10 mouse cellular contexts compared by ENCODE assay signal in genomic region chr7:113607928-113608327, GRCm38 (mm10).
DNase-seq lines count a peak whose midpoint lies in the region; ATAC-seq and TF ChIP-seq lines count a peak whose summit lies in the region.
"Had no signal": no experiment of that assay in that cellular context is flagged by ENCODE, and none has a peak within 500 bp of the region (broad histone marks: within the 10 kb centered on the region; RNA-seq: fewer than 3 reads in every experiment).

No protein-coding gene starts in this region.

- no peak overlapping the region for H3K27ac ChIP-seq in gastrocnemius, adult 2 months
- no peak overlapping the region for H3K27ac ChIP-seq in embryonic facial prominence, embryonic 14.5 days (replicated peaks; ENCODE audit: low read depth, low read length)
- H3K27ac ChIP-seq: embryonic facial prominence, embryonic 13.5 days; macrophage had no signal

- H3K27me3 ChIP-seq in embryonic facial prominence, embryonic 14.5 days (replicated peaks; ENCODE audit: control insufficient read depth, insufficient read depth, low read length): no peaks in the 10 kb centered on the region

- H3K4me3 ChIP-seq in gastrocnemius, adult 2 months: no peak overlapping the region
- no peak overlapping the region for H3K4me3 ChIP-seq in embryonic facial prominence, embryonic 14.5 days (ENCODE audit: low read depth, low read length)
- H3K4me3 ChIP-seq: embryonic facial prominence, embryonic 13.5 days had no signal

- H3K4me1 ChIP-seq in embryonic facial prominence, embryonic 14.5 days (ENCODE audit: control insufficient read depth, insufficient read depth, low read length): no peaks in the 10 kb centered on the region
- H3K4me1 ChIP-seq: embryonic facial prominence, embryonic 13.5 days had no signal

- 30% methylated on average over 9 of the region's 9 CpGs for WGBS in embryonic facial prominence, embryonic 14.5 days

- intact Hi-C loops in gastrocnemius, adult 2 months (cut with DNase I): no loop called here

- peaks cover 5% of the 10 kb centered on the region; the same call in 1 of the 2 replicates for H3K9me3 ChIP-seq in embryonic facial prominence, embryonic 14.5 days (ENCODE audit: control insufficient read depth, low read length)
- H3K9me3 ChIP-seq: embryonic facial prominence, embryonic 13.5 days had no signal

- ATAC-seq in embryonic facial prominence, embryonic 14.5 days (ENCODE audit: low read depth): no peak
- no peak for ATAC-seq in granulocyte monocyte progenitor cell, adult 5-6 weeks (replicated peaks; ENCODE audit: poor library complexity, severe bottlenecking)

- DNase-seq in gastrocnemius, adult 2 months: no peak
- DNase-seq in gastrocnemius, postnatal 25 days: no peak
- peak; percentile 9 for DNase-seq in NIH3T3 (ENCODE audit: low read depth)
- DNase-seq in embryonic facial prominence, embryonic 14.5 days (ENCODE audit: low spot score): peak; percentile 27
- peak; percentile 86 to 97 for DNase-seq in layer of hippocampus, adult 18-20 months (ENCODE audit: low spot score in 2 of 2)
- DNase-seq in neural tube, embryonic 10.5 days (ENCODE audit: extremely low spot score, low spot score): peak; percentile 24
- DNase-seq in gastrocnemius, postnatal 4 days (ENCODE audit: low spot score in 2 of 2): no peak

- H3K9ac ChIP-seq in embryonic facial prominence, embryonic 14.5 days (ENCODE audit: low read depth, low read length): no peak overlapping the region
- H3K9ac ChIP-seq: embryonic facial prominence, embryonic 13.5 days had no signal

- no peaks in the 10 kb centered on the region for H3K36me3 ChIP-seq in embryonic facial prominence, embryonic 14.5 days (ENCODE audit: control insufficient read depth, insufficient read depth, low read length)
- H3K36me3 ChIP-seq: embryonic facial prominence, embryonic 13.5 days had no signal

- TF ChIP-seq CTCF in gastrocnemius, adult 2 months (IDR thresholded peaks at IDR 0.05): peak; percentile 24

- H3K4me2 ChIP-seq in embryonic facial prominence, embryonic 14.5 days (ENCODE audit: low read depth, low read length): no peak overlapping the region
- H3K4me2 ChIP-seq: embryonic facial prominence, embryonic 13.5 days had no signal

Comparison
In these comparisons a context has a peak if more than half of its experiments do, and no peak if none do; other contexts are left out.
1. DNase-seq: peak in NIH3T3 (single experiment), embryonic facial prominence, embryonic 14.5 days (single experiment), layer of hippocampus, adult 18-20 months (2 of 2) and neural tube, embryonic 10.5 days (single experiment); none in gastrocnemius, adult 2 months (single experiment), gastrocnemius, postnatal 25 days (single experiment) and gastrocnemius, postnatal 4 days (0 of 2).